Mouse (Mus musculus): Measurements from ENCODE around the gene Tbx5.

The Tbx5 gene

GRCm38 (mm10) chr5:119804301-119805039 lies 28.0 kb upstream of the Tbx5 start:
- TF ChIP-seq GATA4 (IDR thresholded peaks at IDR 0.05; ENCODE audit: insufficient replicate concordance, low read length): no peak

GRCm38 (mm10) chr5:119805636-119806035 lies 26.8 kb upstream of the Tbx5 start:
- TF ChIP-seq GATA4 (IDR thresholded peaks at IDR 0.05; ENCODE audit: insufficient replicate concordance, low read length): no peak

GRCm38 (mm10) chr5:119806467-119806866 lies 26.0 kb upstream of the Tbx5 start:
- TF ChIP-seq GATA4 (IDR thresholded peaks at IDR 0.05; ENCODE audit: insufficient replicate concordance, low read length): no peak

DNA sequence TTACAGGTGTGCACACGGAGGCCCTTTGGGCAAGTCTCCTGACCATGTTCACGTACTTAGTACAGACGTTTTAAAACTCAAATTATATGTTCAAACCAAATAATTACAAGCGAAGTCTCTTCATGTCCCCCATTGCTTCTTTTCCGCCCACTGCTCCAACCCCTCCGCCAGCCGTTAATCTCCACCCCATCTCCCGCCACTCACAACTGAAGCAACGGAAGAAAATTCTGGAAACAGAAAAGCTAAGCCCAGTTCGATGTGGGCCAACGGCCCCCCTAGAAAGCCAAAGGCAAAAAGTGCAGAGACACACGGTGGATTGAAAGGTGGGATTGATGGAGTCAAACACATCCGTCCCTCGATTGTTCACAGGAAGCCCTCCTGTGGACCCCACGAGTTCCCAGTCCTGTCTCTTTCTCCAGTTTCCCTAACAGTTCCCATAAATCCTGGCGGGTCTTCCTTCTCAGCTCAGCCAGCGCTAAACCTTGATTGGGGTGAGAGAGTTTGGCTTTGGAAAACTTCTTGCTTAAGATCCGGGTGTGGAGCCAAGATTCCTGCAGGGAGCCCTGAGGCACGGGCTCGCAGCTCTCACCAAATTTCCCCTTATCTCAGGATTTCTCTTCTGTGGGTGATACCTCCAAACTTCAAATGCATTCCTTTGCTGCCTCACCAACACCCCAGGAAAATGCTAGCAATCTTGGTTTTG lies 24.8 kb upstream of the Tbx5 start:
- no peak for TF ChIP-seq GATA4 (IDR thresholded peaks at IDR 0.05; ENCODE audit: insufficient replicate concordance, low read length)

GRCm38 (mm10) chr5:119808713-119809112 lies 23.8 kb upstream of the Tbx5 start:
- TF ChIP-seq GATA4 (IDR thresholded peaks at IDR 0.05; ENCODE audit: insufficient replicate concordance, low read length): no peak

DNA sequence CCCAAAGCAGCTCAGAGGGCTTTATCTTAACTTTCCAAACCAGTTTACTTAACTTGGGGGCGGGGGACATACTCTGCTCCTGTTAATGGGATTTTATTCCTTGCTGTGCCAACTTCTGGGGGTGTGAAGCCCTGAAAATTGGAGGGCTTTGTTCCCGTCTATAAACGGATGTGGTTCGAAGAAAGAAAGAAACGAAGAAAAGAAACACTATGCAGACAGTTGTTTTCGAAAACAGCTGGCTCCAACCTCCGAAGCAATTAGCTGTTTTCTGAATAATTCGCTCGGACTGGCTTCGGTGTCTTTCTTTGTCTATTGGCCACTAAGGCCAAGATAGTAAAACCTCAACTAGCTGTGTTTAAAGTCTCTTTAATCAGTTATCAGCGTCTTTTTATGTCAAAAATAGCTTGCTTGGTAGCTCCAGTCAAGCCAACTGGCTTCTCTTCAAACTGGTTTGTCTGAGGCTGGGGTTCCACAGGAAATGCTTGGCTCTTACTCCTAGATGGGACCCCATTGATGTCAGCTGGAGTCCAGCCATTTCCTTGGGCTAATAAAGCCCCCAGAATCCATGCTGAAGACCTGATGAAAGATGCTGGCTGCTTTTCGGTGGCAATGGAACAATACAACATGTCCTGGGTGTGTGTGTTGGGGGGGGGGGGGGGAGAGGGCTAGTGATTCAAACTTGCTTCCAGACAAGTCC lies 21.3 kb upstream of the Tbx5 start:
- TF ChIP-seq GATA4 (IDR thresholded peaks at IDR 0.05; ENCODE audit: insufficient replicate concordance, low read length): no peak

DNA sequence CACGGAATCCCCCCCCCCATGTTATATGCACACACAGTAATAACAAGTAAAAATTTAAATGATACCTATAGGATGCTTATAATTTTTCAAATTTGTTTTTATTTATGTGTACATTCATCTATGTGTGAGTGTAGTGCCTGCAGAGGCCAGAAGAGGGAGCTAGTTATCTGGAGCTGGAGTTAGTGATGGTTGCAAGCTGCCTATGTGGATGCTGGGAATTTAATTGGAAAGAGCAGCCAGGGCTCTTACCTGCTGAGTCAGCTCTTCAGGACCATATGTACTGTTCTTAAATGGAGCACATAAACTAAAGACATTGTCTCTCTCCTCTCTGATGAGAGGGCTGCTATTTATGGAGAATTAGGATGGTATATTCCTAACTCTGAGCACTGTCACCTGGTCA lies 17.2 kb upstream of the Tbx5 start:
- TF ChIP-seq GATA4 (IDR thresholded peaks at IDR 0.05; ENCODE audit: insufficient replicate concordance, low read length): no peak

- TF ChIP-seq GATA4 (IDR thresholded peaks at IDR 0.05; ENCODE audit: insufficient replicate concordance, low read length): no peak
These were observed 12.0 kb upstream of the Tbx5 start for GRCm38 (mm10) chr5:119820452-119820851.

DNA sequence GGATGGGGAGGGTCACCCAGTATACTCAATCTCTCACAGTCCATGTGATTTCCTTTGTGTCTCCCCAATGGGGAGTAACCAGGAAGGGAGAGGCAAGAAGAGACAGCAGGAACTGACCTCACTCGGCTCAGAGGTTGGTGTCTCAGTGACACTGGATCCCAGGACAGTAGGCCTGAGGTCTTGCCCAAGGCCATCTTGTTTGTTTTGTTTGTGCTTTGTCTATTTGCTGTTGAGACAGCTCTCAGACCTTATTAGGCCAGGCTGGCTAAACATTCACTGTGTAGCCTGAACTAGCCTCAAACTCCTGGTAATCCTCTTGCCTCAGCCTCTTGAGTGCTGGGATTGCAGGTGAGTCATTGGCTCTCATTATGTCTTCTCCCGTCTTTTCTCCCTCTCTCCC lies 11.0 kb upstream of the Tbx5 start:
- no peak for TF ChIP-seq GATA4 (IDR thresholded peaks at IDR 0.05; ENCODE audit: insufficient replicate concordance, low read length)

DNA sequence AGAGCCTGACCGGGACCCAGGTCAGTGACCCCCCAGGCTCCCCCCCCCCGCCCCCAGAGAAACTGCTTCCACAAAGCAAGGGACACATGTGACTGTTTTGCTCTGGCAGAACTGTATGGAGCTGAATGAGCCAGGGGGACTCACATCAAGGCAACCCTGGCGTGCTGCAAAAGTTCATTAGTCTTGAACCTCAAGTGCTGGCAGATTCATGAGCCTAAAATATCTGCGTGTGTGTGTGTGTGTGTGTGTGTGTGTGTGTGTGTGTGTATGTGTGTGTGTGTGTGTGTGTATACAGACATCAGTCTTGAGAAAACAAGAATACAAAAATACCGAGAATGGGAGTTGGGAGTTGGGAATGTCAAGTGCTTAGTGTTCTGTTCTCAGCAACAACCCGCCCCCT lies 5.1 kb upstream of the Tbx5 start:
- TF ChIP-seq GATA4 (IDR thresholded peaks at IDR 0.05; ENCODE audit: insufficient replicate concordance, low read length): no peak

DNA sequence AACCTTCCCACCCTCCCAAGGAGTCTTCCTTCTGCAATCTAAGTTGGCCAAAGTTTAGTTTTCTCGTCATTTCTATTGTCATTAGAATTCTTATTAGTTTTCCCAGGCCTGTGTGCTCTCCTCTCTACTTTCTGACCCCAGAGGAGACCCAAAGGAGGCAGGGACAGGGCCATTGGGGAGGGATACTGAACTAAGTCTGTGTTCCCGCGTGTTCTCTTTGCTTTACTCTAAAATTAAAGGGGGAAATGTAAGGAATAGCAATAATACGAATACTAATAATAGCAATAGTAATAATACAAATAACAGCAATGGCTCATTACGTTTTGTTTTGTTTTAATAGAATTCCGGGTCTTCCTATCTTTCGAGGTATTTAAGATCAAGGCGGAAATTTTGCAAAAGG lies 1.9 kb upstream of the Tbx5 start:
- TF ChIP-seq GATA4 (IDR thresholded peaks at IDR 0.05; ENCODE audit: insufficient replicate concordance, low read length): no peak

DNA sequence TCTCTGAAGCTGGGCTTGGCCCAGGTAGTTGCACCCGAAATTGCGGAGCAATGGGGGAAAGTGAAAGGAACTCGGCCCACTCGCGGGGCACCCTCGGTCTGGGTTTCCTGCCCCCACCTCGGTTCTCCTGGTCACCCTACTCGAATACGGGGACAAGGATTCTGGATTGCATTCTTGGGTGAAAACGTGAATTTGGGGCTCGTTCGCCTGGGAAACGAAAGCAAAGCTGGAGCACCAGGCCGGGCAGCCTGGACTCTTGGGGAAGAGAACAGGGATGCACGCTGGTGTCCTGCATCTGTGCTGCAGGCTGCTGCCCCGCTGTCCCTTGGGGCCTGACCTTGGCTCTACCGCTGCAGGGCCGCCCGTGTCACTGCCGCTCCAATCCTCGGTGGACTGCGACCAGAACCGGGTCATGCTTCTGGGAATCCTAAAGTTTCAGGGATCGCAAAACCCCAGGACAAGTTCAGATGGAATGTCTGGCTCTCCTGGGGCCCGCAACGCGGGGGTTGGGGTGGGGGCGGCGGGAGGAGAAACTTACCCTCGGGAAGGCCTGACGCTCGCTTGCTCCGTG lies 1.2 kb upstream of the Tbx5 start:
- no peak for TF ChIP-seq GATA4 (IDR thresholded peaks at IDR 0.05; ENCODE audit: insufficient replicate concordance, low read length)

- no peak for TF ChIP-seq GATA4 (IDR thresholded peaks at IDR 0.05; ENCODE audit: insufficient replicate concordance, low read length)
These were observed 533 bp upstream of the Tbx5 start for GRCm38 (mm10) chr5:119831791-119832478.

DNA sequence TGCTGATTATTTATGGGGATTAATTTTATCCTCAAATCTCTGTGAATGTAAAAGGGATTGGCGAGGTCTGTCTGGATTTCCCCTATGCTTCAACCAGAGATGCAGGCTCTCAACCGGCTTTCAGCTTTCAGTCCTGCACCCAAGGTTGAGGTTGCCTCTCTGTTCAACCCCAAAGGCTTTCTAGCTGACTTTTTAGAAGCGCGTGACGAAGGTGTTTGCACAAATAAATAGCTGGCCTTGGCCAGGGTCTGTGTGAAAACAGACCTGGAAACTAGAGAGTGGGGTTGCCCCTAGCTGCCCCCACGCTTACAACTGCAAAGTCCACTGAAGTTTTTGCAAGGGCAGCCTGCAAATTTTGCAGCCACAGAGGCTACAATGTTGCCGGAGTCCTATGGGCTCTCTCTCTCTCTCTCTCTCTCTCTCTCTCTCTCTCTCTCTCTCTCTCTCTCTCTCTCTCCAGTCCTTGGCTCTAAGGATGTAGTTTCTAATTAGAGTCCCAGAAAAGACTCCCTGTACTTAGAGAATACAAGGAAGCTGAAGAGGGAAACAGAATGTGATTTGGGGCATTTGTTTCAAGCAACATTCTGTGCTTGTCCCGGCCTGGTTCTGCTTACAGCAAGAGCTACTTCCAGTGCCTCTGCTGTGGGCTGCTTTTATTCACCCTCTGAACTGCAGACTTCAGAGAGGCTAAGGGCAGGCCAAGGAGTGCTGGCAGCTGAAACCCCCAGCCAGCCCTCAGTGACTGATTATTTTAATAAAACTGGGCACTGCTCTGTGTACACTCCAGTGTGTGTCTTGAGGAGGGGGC lies 959 bp downstream of the Tbx5 start:
- TF ChIP-seq GATA4 (IDR thresholded peaks at IDR 0.05; ENCODE audit: insufficient replicate concordance, low read length): no peak

All from liver, adult (tissue).